Mouse (Mus musculus) megakaryocyte, embryonic 14.5 days (primary cell): ENCODE measurements around the gene Bach2. TPM values are rescaled to one million over a fixed set of nuclear protein-coding genes. Genes with fewer than 3 reads are reported as not detected.

Experiments used
- H3K27me3 ChIP-seq: replicated peaks from 2 replicates; pipeline ENCODE3; 2012; ENCODE audit warnings: inconsistent platforms
- H3K36me3 ChIP-seq: replicated peaks from 2 replicates; pipeline ENCODE3; 2012; ENCODE audit warnings: low read length, inconsistent platforms, mixed read lengths
- H3K4me1 ChIP-seq: 2 replicates; pipeline ENCODE4 v1.6.1; 2012; ENCODE audit warnings: inconsistent platforms
- H3K4me3 ChIP-seq: replicated peaks from 2 replicates; pipeline ENCODE3; 2012; ENCODE audit warnings: moderate library complexity, mild to moderate bottlenecking, inconsistent platforms
- H3K9me3 ChIP-seq: 2 replicates; pipeline ENCODE4 v1.6.1; 2012; ENCODE audit warnings: inconsistent platforms
- FLI1 ChIP-seq: IDR thresholded peaks from 2 replicates; pipeline ENCODE4 v1.6.1; 2012; ENCODE audit warnings: low read length, inconsistent platforms, mixed read lengths
- GATA1 ChIP-seq: IDR thresholded peaks from 3 replicates; pipeline ENCODE4 v1.6.1; 2012; ENCODE audit warnings: mixed read lengths, low read length, inconsistent platforms, borderline replicate concordance
- polyA plus RNA-seq: library from polyadenylated mRNA; stranded (reverse); fragments of >175 nt; gene quantifications from 2 replicates; pipeline ENCODE4 v1.2.3, GENCODE M21; 2012; ENCODE audit warnings: low replicate concordance; ENCODE audit not compliant: insufficient read depth

Gene Bach2
- polyA plus RNA-seq, 1 experiment = 0.27 TPM

DNA sequence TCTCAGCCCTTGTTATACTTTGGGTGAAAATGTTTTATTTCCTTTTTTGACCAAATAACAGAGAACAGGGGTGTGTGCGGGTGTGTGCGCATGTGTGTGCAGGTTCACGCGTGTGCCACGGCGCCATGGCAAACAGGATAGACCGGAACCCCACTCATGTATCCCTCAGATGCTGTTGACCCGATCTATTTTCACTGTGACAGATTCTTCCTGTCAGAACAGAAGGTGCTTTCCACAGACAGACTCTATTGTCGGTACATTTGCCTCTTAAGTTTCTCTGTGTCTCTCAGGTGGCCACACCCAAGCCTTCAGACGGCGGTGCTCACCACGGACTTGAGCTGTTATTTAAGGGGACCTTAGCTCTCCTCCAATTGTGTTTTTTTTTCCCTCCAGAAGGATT, 97.1 kb downstream of the Bach2 start:
- Histone ChIP-seq H3K4me3 (no peak overlapping the region), H3K27me3 (peaks cover 19% of the 10 kb centered on the region), H3K4me1 (peaks cover 58% of the 10 kb centered on the region), H3K36me3 (no peaks in the 10 kb centered on the region), H3K9me3 (0 out of 2 replicates have a peak, but pooled peaks cover 4% of the 10 kb centered on the region)
- TF ChIP-seq GATA1 (no peak), FLI1 (no peak)

DNA sequence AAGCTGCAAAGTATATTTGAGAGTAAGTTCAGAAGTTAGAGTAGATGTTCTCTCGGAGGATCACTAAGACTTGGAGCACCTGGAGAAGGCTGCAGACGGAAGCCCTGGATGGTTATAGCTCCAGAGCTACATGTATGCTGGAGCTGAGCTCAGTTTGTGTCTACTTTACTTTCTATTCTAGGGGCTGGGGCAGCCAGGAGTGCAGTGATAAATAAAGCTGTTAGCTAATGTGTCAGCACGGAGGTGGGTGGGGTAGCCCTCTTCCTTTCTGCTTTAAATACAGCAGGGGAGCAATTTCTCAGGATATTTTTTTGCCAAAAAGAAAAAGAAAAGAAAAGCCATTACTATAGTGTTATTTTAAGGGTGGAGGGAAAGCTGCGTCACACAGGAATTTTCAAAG, 98.0 kb downstream of the Bach2 start:
- Histone ChIP-seq H3K36me3 (no peaks in the 10 kb centered on the region), H3K4me1 (peaks cover 52% of the 10 kb centered on the region), H3K4me3 (no peak overlapping the region), H3K9me3 (0 out of 2 replicates have a peak, but pooled peaks cover 4% of the 10 kb centered on the region), H3K27me3 (peaks cover 17% of the 10 kb centered on the region)
- TF ChIP-seq GATA1 (no peak), FLI1 (no peak)

DNA sequence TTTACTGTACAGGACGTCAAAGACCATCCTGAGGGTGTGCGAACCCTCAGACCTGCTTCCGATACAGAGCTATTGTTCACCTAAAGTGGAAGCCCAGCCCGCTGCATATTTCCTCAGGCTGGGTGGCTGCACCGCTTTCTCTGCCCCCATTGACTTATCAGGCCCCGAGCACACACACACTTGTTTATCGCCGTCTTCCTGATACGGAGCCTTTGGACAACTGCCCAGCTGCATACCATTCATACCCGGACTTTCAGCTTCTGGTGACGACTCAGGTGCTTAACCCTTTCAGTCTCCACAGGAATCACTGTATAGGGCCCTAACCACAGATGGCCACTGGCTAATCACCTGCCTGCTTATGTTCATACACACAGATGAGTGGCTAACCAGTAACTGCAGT, 99.0 kb downstream of the Bach2 start:
- peaks cover 52% of the 10 kb centered on the region for H3K4me1 ChIP-seq
- no peaks in the 10 kb centered on the region for H3K36me3 ChIP-seq
- TF ChIP-seq FLI1 (no peak), GATA1 (no peak)
- peak overlapping the region; percentile 81 for H3K4me3 ChIP-seq
- peaks cover 13% of the 10 kb centered on the region for H3K27me3 ChIP-seq
- H3K9me3 ChIP-seq = no peaks in the 10 kb centered on the region

DNA sequence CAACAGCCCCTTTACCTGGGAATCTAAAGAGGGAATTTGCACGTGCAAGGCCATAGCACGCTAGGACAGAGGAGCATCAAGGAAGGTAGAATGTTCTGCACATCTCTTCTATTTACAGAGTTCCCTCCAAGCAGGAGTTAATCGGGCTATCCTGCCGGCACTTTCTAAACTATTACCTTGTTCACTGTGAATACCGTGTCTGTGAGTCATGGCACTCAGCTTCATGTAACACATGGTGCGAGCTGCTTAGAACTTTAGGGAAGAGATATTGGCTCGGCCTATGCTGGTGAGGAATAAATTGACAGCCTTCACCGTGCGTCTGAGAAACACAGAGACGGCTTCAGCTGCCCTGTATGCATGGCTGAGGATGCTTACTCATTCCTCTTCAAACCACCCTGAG, 99.8 kb downstream of the Bach2 start:
- Histone ChIP-seq H3K36me3 (no peaks in the 10 kb centered on the region), H3K27me3 (peaks cover 13% of the 10 kb centered on the region), H3K4me3 (no peak overlapping the region), H3K4me1 (peaks cover 60% of the 10 kb centered on the region), H3K9me3 (no peaks in the 10 kb centered on the region)
- TF ChIP-seq FLI1 = no peak
- TF ChIP-seq GATA1 = no peak

DNA sequence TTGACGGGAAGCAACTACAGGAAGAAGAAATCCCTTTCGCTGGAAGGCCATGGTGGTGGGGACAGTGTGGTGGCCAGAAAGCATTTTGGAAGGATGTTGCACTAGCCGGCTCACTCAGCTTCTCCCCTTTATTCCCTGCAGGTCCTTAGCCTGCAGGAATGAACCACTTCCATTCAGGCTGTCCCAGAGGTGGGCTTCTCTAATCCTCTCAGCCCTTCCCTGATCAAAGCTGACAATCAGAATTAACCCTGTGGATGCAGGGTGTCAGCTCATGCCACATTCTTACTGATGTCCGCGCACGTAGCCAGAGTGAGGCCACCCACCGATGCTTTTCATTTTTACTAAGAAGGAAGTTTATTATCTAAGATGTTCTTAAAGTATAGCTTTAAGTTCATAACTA, 102.2 kb downstream of the Bach2 start:
- no peak for TF ChIP-seq GATA1
- no peak for TF ChIP-seq FLI1
- H3K9me3 ChIP-seq = no peaks in the 10 kb centered on the region

DNA sequence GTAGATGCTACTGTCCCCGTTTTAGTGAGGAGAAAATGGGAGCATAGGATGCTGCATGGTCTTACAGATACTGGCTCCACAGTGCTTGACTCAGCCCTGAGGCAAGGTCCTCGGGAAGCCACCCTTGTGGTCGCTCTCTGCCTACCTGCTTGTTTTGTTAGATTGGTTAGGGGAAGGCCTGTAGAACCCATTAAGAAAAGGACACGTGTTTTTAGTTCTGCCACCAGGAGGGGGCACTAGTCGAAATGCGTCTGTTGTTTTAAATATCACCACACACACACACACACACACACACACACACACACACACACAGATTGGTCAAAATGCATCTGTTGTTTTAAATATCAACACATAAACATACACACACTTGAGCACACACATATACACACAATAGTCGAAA, 103.7 kb downstream of the Bach2 start:
- Histone ChIP-seq H3K4me3 (no peak overlapping the region), H3K27me3 (peaks cover 13% of the 10 kb centered on the region)
- TF ChIP-seq FLI1 (no peak), GATA1 (no peak)

More for the DNA sequence above, 102.2 kb downstream of the Bach2 start:
- no peaks in the 10 kb centered on the region for H3K36me3 ChIP-seq
- H3K27me3 ChIP-seq = peaks cover 13% of the 10 kb centered on the region
- no peak overlapping the region for H3K4me3 ChIP-seq
- peaks cover 65% of the 10 kb centered on the region for H3K4me1 ChIP-seq

DNA sequence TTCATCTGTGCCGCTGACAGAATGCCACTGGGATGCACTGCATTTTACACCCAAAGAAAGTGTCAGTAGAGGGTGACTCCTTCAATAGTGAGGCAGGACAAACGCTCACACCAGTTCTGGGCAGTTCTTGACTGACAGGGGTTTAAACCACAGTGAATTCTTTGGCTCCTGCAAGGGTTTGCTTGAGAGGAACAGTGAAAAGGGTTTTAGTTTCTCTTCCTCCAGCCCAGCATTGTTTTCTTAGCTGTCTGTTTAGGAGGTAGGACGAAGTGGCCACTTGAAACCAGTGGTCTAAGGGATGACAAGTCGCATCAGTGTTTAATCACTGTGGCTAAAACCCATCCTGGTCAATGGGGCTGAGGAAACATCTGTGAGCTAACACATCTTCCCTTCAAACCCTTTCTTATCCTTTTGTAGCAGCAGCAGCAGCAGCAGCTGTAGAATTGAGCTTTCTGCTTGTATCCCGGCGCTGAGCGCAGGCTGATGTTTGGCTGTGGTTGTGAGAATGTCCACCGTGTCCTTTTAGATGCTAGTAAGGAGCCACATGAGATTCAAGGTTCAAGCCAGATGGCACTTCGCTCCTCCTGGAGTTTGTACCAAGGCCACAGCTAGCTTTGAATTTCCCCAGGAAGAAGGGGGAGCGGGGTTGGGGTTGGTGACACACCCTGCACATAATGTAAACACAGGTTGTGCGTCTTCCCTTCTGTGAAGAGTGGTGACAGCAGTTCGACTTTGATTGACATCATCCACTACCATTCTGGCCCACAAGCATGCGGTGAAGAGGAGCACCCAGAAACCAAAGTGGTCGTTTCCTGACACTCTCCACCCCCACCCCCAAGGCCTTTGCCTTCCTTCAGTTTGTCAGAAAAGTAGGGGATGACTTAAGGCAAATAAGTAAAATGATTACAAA, 104.9 kb downstream of the Bach2 start:
- peaks cover 45% of the 10 kb centered on the region for H3K4me1 ChIP-seq

More for the DNA sequence above, 103.7 kb downstream of the Bach2 start:
- Histone ChIP-seq H3K4me1 (peaks cover 55% of the 10 kb centered on the region), H3K9me3 (no peaks in the 10 kb centered on the region), H3K36me3 (no peaks in the 10 kb centered on the region)

DNA sequence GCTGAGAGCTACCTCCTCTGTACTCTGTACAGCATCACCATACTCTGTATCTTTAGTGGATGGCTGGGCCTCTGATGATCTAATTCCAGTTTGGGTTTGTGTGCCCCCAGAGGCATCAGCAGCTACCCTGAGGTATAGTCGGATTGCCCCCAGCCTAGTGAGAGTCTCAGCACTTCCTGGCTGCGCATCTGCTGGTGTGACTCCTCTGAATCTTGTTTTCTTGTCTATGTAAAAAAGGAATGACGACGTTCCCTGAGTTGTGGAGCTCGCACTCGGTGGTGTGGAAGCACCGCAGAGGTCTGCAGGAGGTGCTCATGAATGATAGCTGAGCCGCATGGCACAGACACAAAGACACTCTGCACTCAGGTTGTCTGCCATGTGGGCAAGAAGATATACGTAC, 105.7 kb downstream of the Bach2 start:
- 0 out of 2 replicates have a peak, but pooled peaks cover 2% of the 10 kb centered on the region for H3K9me3 ChIP-seq
- TF ChIP-seq GATA1 (no peak), FLI1 (no peak)
- no peaks in the 10 kb centered on the region for H3K36me3 ChIP-seq
- peaks cover 6% of the 10 kb centered on the region for H3K27me3 ChIP-seq
- H3K4me1 ChIP-seq = peaks cover 45% of the 10 kb centered on the region
- peak overlapping the region; percentile 67 for H3K4me3 ChIP-seq

More for the DNA sequence above, 104.9 kb downstream of the Bach2 start:
- H3K9me3 ChIP-seq = 0 out of 2 replicates have a peak, but pooled peaks cover 2% of the 10 kb centered on the region
- TF ChIP-seq GATA1 (no peak), FLI1 (no peak)
- H3K36me3 ChIP-seq = no peaks in the 10 kb centered on the region
- peak overlapping the region; percentile 87 for H3K4me3 ChIP-seq
- H3K27me3 ChIP-seq = peaks cover 9% of the 10 kb centered on the region

DNA sequence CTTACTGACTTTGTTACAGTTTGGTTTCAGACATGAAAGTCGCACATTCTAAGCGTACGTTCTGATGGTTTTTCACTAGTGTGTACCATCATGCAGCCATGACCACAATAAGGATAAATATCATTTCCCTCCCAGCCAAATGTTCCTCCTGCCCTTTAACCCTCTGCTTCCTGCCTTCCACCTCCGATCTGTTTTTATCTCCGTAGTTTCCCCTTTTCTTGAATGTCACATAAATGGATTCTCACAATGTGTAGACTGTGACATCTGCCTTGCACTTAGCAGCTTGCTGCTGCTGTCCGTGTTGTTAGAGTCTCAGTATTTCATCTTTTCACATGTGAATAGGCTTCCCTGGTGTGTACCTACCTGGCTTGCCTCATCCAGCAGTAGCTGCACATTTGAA, 108.6 kb downstream of the Bach2 start:
- H3K9me3 ChIP-seq = 0 out of 2 replicates have a peak, but pooled peaks cover 2% of the 10 kb centered on the region
- H3K36me3 ChIP-seq = no peaks in the 10 kb centered on the region
- no peak for TF ChIP-seq GATA1
- no peak for TF ChIP-seq FLI1

DNA sequence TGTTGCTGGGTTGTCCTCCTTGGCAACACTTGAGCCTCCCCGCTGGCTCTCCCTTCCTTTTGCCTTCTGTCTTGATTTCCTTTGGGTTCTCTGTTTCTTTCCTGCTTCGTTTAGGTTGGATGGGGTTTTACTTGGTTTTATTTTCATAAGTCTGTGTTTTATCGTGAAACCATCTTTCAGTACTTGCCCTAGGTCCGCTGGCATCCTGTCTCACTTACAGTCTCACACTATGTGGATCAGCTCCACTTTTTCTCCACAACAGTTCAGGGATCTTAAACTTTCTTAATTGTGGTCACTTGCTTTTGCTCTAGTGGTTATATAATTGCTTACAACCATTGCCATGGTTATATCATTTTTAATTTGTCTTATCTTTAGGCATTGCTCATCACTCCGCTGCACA, 109.1 kb downstream of the Bach2 start:
- Histone ChIP-seq H3K4me1 (peaks cover 54% of the 10 kb centered on the region), H3K9me3 (0 out of 2 replicates have a peak, but pooled peaks cover 2% of the 10 kb centered on the region), H3K36me3 (no peaks in the 10 kb centered on the region), H3K27me3 (peaks cover 2% of the 10 kb centered on the region), H3K4me3 (no peak overlapping the region)
- TF ChIP-seq FLI1 = no peak
- TF ChIP-seq GATA1 = no peak

More for the DNA sequence above, 108.6 kb downstream of the Bach2 start:
- Histone ChIP-seq H3K4me3 (no peak overlapping the region), H3K4me1 (peaks cover 51% of the 10 kb centered on the region), H3K27me3 (peaks cover 2% of the 10 kb centered on the region)
